Mouse (Mus musculus) hindbrain, embryonic 11.5 days (tissue): ENCODE measurements around the gene Vmn2r81. TPM values are rescaled to one million over a fixed set of nuclear protein-coding genes. Genes with fewer than 3 reads are reported as not detected.
A peak's percentile ranks its signal among the peaks of the same experiment; 100 is the strongest.
"Not testable (repeated sequence)": the region's sequence is repeated elsewhere in the genome, so short reads cannot be mapped to it uniquely, and the experiment has no call there.

ENCODE experiments used
- ATAC-seq: fragments of 200-750 bp; cut with Nextera tagmentation; 2 replicates; pipeline ENCODE4 v1.8.0; 2017; ENCODE audit warnings: mild to moderate bottlenecking, moderate TSS enrichment, moderate library complexity; ENCODE audit not compliant: low FRiP score
- DNase-seq: peaks from one replicate; pipeline ENCODE4 v3.0.0-alpha.2; 2015; ENCODE audit warnings: low spot score
- H3K27ac ChIP-seq: fragments of 300-500 bp; sonication (generic); 2 replicates; pipeline ENCODE4 v1.5.1; 2014; ENCODE audit warnings: mild to moderate bottlenecking, low read depth, low read length
- H3K27me3 ChIP-seq: fragments of 300-500 bp; sonication (generic); 2 replicates; pipeline ENCODE4 v1.6.1; 2014; ENCODE audit warnings: mild to moderate bottlenecking, low read length, moderate library complexity, mixed read lengths; ENCODE audit not compliant: control insufficient read depth, insufficient read depth
- H3K36me3 ChIP-seq: fragments of 300-500 bp; sonication (generic); 2 replicates; pipeline ENCODE4 v1.6.1; 2014; ENCODE audit warnings: mild to moderate bottlenecking, low read length, moderate library complexity, mixed read lengths; ENCODE audit not compliant: control insufficient read depth, insufficient read depth
- H3K4me1 ChIP-seq: fragments of 300-500 bp; sonication (generic); replicated peaks from 2 replicates; pipeline ENCODE4 v1.6.1; 2014; ENCODE audit warnings: low read length, mixed read lengths; ENCODE audit not compliant: control insufficient read depth, insufficient read depth
- H3K4me2 ChIP-seq: fragments of 300-500 bp; sonication (generic); replicated peaks from 2 replicates; pipeline ENCODE4 v1.6.1; 2014; ENCODE audit warnings: mild to moderate bottlenecking, low read depth, low read length
- H3K4me3 ChIP-seq: fragments of 300-500 bp; sonication (generic); 2 replicates; pipeline ENCODE4 v1.5.1; 2014; ENCODE audit warnings: low read depth, low read length
- H3K9ac ChIP-seq: fragments of 300-500 bp; sonication (generic); 2 replicates; pipeline ENCODE4 v1.6.1; 2014; ENCODE audit warnings: low read depth, low read length
- H3K9me3 ChIP-seq: fragments of 300-500 bp; sonication (generic); 2 replicates; pipeline ENCODE4 v1.6.1; 2016; ENCODE audit warnings: low read length; ENCODE audit not compliant: control insufficient read depth
- WGBS: fragments of 180-500 bp; shearing (Covaris S2); extraction: QIAGEN DNeasy Blood & Tissue Kit; methylation state at CpG from one replicate; pipeline ENCODE4 v1.1.7; 2014; 5-methylcytosine and 5-hydroxymethylcytosine counted together
- polyA plus RNA-seq: library from polyadenylated mRNA; unstranded; fragments of >200 nt; fragmentation: Nextera tagmentation; extraction: Ambion mirVana; gene quantifications from 2 replicates; pipeline ENCODE4 v1.2.1, GENCODE M21; 2014

The Vmn2r81 gene
- polyA plus RNA-seq: not detected in 2 replicates

- H3K36me3 ChIP-seq, DNase-seq, H3K9me3 ChIP-seq, ATAC-seq, H3K4me1 ChIP-seq, H3K4me3 ChIP-seq, H3K9ac ChIP-seq, H3K27me3 ChIP-seq, H3K27ac ChIP-seq, H3K4me2 ChIP-seq: not testable (repeated sequence)
- WGBS: 61% methylated on average over 2 of the region's 3 CpGs
Observed at GRCm38 (mm10) chr10:79247392-79247791, at the start of gene Vmn2r81. Vmn2r81 (plus strand) TSS chr10:79247692.

- not testable (repeated sequence) for H3K4me3 ChIP-seq, H3K27ac ChIP-seq, DNase-seq, H3K36me3 ChIP-seq, ATAC-seq, H3K4me1 ChIP-seq, H3K9ac ChIP-seq, H3K27me3 ChIP-seq, H3K9me3 ChIP-seq, H3K4me2 ChIP-seq
- WGBS: 77% methylated on average over 1 of the region's 1 CpGs
Observed at GRCm38 (mm10) chr10:79199973-79200372, 47.5 kb upstream of the Vmn2r81 start.

GRCm38 (mm10) chr10:79220432-79220831, 27.1 kb upstream of the Vmn2r81 start:
- no peak overlapping the region for H3K27ac ChIP-seq
- no peaks in the 10 kb centered on the region for H3K27me3 ChIP-seq
- DNase-seq: no peak
- H3K9me3 ChIP-seq: no peaks in the 10 kb centered on the region
- H3K4me3 ChIP-seq: no peak overlapping the region
- H3K4me2 ChIP-seq: no peak overlapping the region
- no peak overlapping the region for H3K9ac ChIP-seq
- no peak for ATAC-seq
- H3K36me3 ChIP-seq: no peaks in the 10 kb centered on the region
- no peaks in the 10 kb centered on the region for H3K4me1 ChIP-seq

- no peak for ATAC-seq
- Histone ChIP-seq H3K4me1 (no peaks in the 10 kb centered on the region), H3K4me3 (no peak overlapping the region), H3K27me3 (no peaks in the 10 kb centered on the region), H3K9ac (no peak overlapping the region), H3K36me3 (no peaks in the 10 kb centered on the region), H3K4me2 (no peak overlapping the region), H3K27ac (no peak overlapping the region), H3K9me3 (no peaks in the 10 kb centered on the region)
- no peak for DNase-seq
Observed at GRCm38 (mm10) chr10:79221606-79222005, 25.9 kb upstream of the Vmn2r81 start.

GRCm38 (mm10) chr10:79222214-79222613, 25.3 kb upstream of the Vmn2r81 start:
- H3K27ac ChIP-seq: no peak overlapping the region
- no peaks in the 10 kb centered on the region for H3K36me3 ChIP-seq
- no peaks in the 10 kb centered on the region for H3K27me3 ChIP-seq
- H3K4me2 ChIP-seq: no peak overlapping the region
- no peak overlapping the region for H3K9ac ChIP-seq
- DNase-seq: no peak
- H3K4me1 ChIP-seq: no peaks in the 10 kb centered on the region
- no peaks in the 10 kb centered on the region for H3K9me3 ChIP-seq
- no peak overlapping the region for H3K4me3 ChIP-seq
- WGBS: 82% methylated on average over 7 of the region's 7 CpGs
- no peak for ATAC-seq

- not testable (repeated sequence) for H3K9me3 ChIP-seq, H3K27ac ChIP-seq, H3K9ac ChIP-seq, H3K36me3 ChIP-seq, H3K4me1 ChIP-seq, H3K27me3 ChIP-seq
- peak overlapping the region; percentile 19; the same call in 1 of the 2 replicates for H3K4me2 ChIP-seq
- DNase-seq (peak; percentile 41), ATAC-seq (peak; percentile 78)
- H3K4me3 ChIP-seq: peak overlapping the region; percentile 25
- 6% methylated on average over 16 of the region's 16 CpGs for WGBS
Observed at GRCm38 (mm10) chr10:79322033-79322736, 74.7 kb downstream of the Vmn2r81 start.

GRCm38 (mm10) chr10:79322737-79323086, 75.2 kb downstream of the Vmn2r81 start:
- no peak overlapping the region for H3K4me2 ChIP-seq
- ATAC-seq: peak; percentile 49; the same call in 1 of the 2 replicates
- no peaks in the 10 kb centered on the region for H3K9me3 ChIP-seq
- DNase-seq: no peak
- no peaks in the 10 kb centered on the region for H3K36me3 ChIP-seq
- H3K27me3 ChIP-seq: no peaks in the 10 kb centered on the region
- no peak overlapping the region for H3K4me3 ChIP-seq
- H3K4me1 ChIP-seq: no peaks in the 10 kb centered on the region
- no peak overlapping the region for H3K27ac ChIP-seq
- H3K9ac ChIP-seq: no peak overlapping the region

Other genes with a start within 250 kb of the Vmn2r81 start
- not detected in 2 replicates for gene Olfr1351, start 235.2 kb upstream of the Vmn2r81 start, polyA plus RNA-seq
- 0.14 TPM in 1 of 2 replicates, not detected in the other for gene Olfr57, start 219.0 kb upstream of the Vmn2r81 start, polyA plus RNA-seq
- 49.1 and 50.4 TPM in 2 replicates for gene 2610008E11Rik, start 150.1 kb upstream of the Vmn2r81 start, polyA plus RNA-seq
- not detected in 2 replicates for gene Vmn2r80, start 98.9 kb upstream of the Vmn2r81 start, polyA plus RNA-seq
- not detected in 2 replicates for gene Vmn2r82, start 108.8 kb downstream of the Vmn2r81 start, polyA plus RNA-seq
- gene Vmn2r83, start 221.0 kb downstream of the Vmn2r81 start, polyA plus RNA-seq: not detected in 2 replicates